Mouse (Mus musculus) neural tube, embryonic 11.5 days (tissue): ENCODE data around the gene Rasgrp3. TPM values are rescaled to one million over a fixed set of nuclear protein-coding genes. Genes with fewer than 3 reads are reported as not detected.

Experiments
- ATAC-seq: fragments of 200-750 bp; cut with Nextera tagmentation; 2 replicates; pipeline ENCODE4 v1.8.0; 2017; ENCODE audit warnings: moderate number of reproducible peaks, mild to moderate bottlenecking, moderate TSS enrichment, moderate library complexity; ENCODE audit not compliant: insufficient read depth, low FRiP score, low TSS enrichment
- DNase-seq: peaks from one replicate; pipeline ENCODE4 v3.0.0-alpha.2; 2015; ENCODE audit warnings: low spot score
- H3K27ac ChIP-seq: fragments of 300-500 bp; sonication (generic); 2 replicates; pipeline ENCODE4 v1.5.1; 2014; ENCODE audit warnings: low read depth, mild to moderate bottlenecking, low read length
- H3K27me3 ChIP-seq: fragments of 300-500 bp; sonication (generic); 2 replicates; pipeline ENCODE4 v1.6.1; 2014; ENCODE audit warnings: mild to moderate bottlenecking, low read length, mixed read lengths; ENCODE audit not compliant: control insufficient read depth, insufficient read depth
- H3K36me3 ChIP-seq: fragments of 300-500 bp; sonication (generic); 2 replicates; pipeline ENCODE4 v1.6.1; 2014; ENCODE audit warnings: mild to moderate bottlenecking, low read length, moderate library complexity, mixed read lengths; ENCODE audit not compliant: control insufficient read depth, insufficient read depth
- H3K4me1 ChIP-seq: fragments of 300-500 bp; sonication (generic); 2 replicates; pipeline ENCODE4 v1.6.1; 2014; ENCODE audit warnings: low read length, mixed read lengths; ENCODE audit not compliant: control insufficient read depth, insufficient read depth
- H3K4me2 ChIP-seq: fragments of 300-500 bp; sonication (generic); 2 replicates; pipeline ENCODE4 v1.6.1; 2014; ENCODE audit warnings: low read depth, mild to moderate bottlenecking, moderate library complexity
- H3K4me3 ChIP-seq: fragments of 300-500 bp; sonication (generic); 2 replicates; pipeline ENCODE4 v1.5.1; 2014; ENCODE audit warnings: low read depth, low read length
- H3K9ac ChIP-seq: fragments of 300-500 bp; sonication (generic); 2 replicates; pipeline ENCODE4 v1.6.1; 2014; ENCODE audit warnings: mild to moderate bottlenecking, low read length
- H3K9me3 ChIP-seq: fragments of 300-500 bp; sonication (generic); 2 replicates; pipeline ENCODE4 v1.6.1; 2016; ENCODE audit warnings: low read length; ENCODE audit not compliant: control insufficient read depth
- WGBS: fragments of 180-500 bp; shearing (Covaris S2); extraction: QIAGEN DNeasy Blood & Tissue Kit; methylation state at CpG from one replicate; pipeline ENCODE4 v1.1.7; 2014; 5-methylcytosine and 5-hydroxymethylcytosine counted together
- polyA plus RNA-seq: library from polyadenylated mRNA; unstranded; fragments of >200 nt; fragmentation: Nextera tagmentation; extraction: Ambion mirVana; gene quantifications from 2 replicates; pipeline ENCODE4 v1.2.1, GENCODE M21; 2014

Gene Rasgrp3
- polyA plus RNA-seq, 1 experiment from 2014 or later: 11.6 TPM

DNA sequence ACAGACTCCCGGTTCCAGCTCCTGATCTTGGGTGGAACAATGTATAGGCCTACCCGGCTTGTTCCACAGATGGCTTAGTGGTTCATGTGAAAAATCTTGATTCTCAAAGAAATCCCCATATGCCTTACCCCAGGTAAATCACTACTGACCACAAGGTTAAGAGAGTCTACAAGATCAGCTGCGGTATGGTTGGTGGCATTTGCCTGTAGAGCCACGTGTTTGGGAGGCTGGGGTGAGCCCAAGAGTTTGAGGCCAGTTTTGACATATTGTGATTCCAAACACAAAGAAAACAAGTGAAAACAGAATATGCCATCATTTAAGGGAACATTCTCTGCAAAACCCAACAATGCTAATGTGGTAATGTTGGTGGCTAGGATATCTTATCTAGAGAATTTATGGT lies 99.9 kb downstream of the Rasgrp3 start:
- 91% methylated on average over 4 of the region's 4 CpGs for WGBS
- H3K4me3 ChIP-seq: no peak overlapping the region
- H3K27me3 ChIP-seq: no peaks in the 10 kb centered on the region
- no peaks in the 10 kb centered on the region for H3K9me3 ChIP-seq
- no peak overlapping the region for H3K9ac ChIP-seq
- peaks cover 7% of the 10 kb centered on the region for H3K36me3 ChIP-seq
- ATAC-seq (no peak), DNase-seq (no peak)
- no peak overlapping the region for H3K4me2 ChIP-seq
- no peaks in the 10 kb centered on the region for H3K4me1 ChIP-seq
- no peak overlapping the region for H3K27ac ChIP-seq

- no peak for DNase-seq
- 54% methylated on average over 6 of the region's 6 CpGs for WGBS
Observed at GRCm38 (mm10) chr17:75536396-75537049, 100.8 kb downstream of the Rasgrp3 start.

GRCm38 (mm10) chr17:75537050-75537445 lies 101.4 kb downstream of the Rasgrp3 start:
- Histone ChIP-seq H3K27me3 (no peaks in the 10 kb centered on the region), H3K9me3 (no peaks in the 10 kb centered on the region), H3K4me2 (no peak overlapping the region), H3K36me3 (peaks cover 7% of the 10 kb centered on the region), H3K27ac (no peak overlapping the region), H3K4me3 (no peak overlapping the region), H3K9ac (no peak overlapping the region), H3K4me1 (no peaks in the 10 kb centered on the region)
- DNase-seq (no peak), ATAC-seq (no peak)
- WGBS: 87% methylated on average over 7 of the region's 7 CpGs

More at GRCm38 (mm10) chr17:75536396-75537049, 100.8 kb downstream of the Rasgrp3 start:
- no peak overlapping the region for H3K4me3 ChIP-seq
- H3K27me3 ChIP-seq: no peaks in the 10 kb centered on the region
- no peak overlapping the region for H3K9ac ChIP-seq
- no peaks in the 10 kb centered on the region for H3K4me1 ChIP-seq
- H3K9me3 ChIP-seq: no peaks in the 10 kb centered on the region
- no peak overlapping the region for H3K4me2 ChIP-seq
- ATAC-seq: no peak
- H3K27ac ChIP-seq: no peak overlapping the region
- peaks cover 7% of the 10 kb centered on the region for H3K36me3 ChIP-seq

- Histone ChIP-seq H3K4me2 (no peak overlapping the region), H3K27ac (no peak overlapping the region), H3K36me3 (peaks cover 7% of the 10 kb centered on the region), H3K27me3 (no peaks in the 10 kb centered on the region), H3K4me1 (no peaks in the 10 kb centered on the region), H3K9me3 (no peaks in the 10 kb centered on the region), H3K9ac (no peak overlapping the region), H3K4me3 (no peak overlapping the region)
- DNase-seq (no peak), ATAC-seq (no peak)
- 94% methylated on average over 12 of the region's 12 CpGs for WGBS
Observed at GRCm38 (mm10) chr17:75538431-75538830, 102.7 kb downstream of the Rasgrp3 start.

DNA sequence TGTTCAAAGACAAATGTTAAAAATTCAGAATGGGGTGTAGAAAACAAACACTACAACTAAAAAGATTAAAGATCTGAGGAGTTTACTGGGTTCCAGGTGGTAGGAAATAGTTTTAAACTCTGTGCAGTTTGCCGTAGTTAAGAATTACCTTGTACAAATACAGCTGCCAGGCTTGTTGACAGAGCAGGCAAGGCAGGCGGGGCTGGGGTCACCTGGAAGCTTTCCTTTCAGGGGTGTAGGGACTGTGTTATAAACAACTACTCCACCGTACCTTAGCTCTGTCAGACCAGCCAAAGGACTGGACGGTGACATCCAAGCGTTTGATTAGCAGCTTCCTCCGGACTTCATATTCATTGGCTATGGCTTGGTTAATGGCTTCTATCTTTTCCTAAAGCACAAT lies 103.4 kb downstream of the Rasgrp3 start:
- Histone ChIP-seq H3K36me3 (peaks cover 7% of the 10 kb centered on the region), H3K27ac (no peak overlapping the region), H3K4me2 (no peak overlapping the region), H3K4me3 (no peak overlapping the region), H3K4me1 (no peaks in the 10 kb centered on the region), H3K27me3 (no peaks in the 10 kb centered on the region), H3K9me3 (no peaks in the 10 kb centered on the region), H3K9ac (no peak overlapping the region)
- WGBS: 91% methylated on average over 6 of the region's 6 CpGs
- DNase-seq (no peak), ATAC-seq (no peak)

DNA sequence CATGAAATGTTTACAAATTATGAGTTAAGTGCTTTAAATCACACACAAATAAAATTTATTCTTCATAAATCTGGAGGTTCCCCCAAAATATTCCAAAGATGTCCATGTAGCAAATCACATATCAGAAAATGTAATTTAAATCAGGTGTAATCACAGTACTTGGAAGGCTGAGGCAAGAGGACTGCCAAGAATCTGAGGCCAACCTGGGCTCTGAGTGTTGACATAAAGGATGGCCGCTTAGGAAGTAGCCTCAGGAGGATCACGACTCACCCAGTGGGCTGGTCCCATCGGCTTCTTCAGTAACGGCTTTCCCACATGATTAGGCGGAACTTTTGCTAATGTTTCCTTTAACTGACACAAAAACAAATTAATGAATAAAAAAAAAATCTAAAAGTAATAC lies 104.1 kb downstream of the Rasgrp3 start:
- H3K4me2 ChIP-seq: no peak overlapping the region
- no peak overlapping the region for H3K4me3 ChIP-seq
- ATAC-seq (no peak), DNase-seq (no peak)
- H3K4me1 ChIP-seq: no peaks in the 10 kb centered on the region
- no peak overlapping the region for H3K9ac ChIP-seq
- 84% methylated on average over 5 of the region's 5 CpGs for WGBS
- H3K9me3 ChIP-seq: no peaks in the 10 kb centered on the region
- no peaks in the 10 kb centered on the region for H3K27me3 ChIP-seq
- peaks cover 7% of the 10 kb centered on the region for H3K36me3 ChIP-seq
- H3K27ac ChIP-seq: no peak overlapping the region

DNA sequence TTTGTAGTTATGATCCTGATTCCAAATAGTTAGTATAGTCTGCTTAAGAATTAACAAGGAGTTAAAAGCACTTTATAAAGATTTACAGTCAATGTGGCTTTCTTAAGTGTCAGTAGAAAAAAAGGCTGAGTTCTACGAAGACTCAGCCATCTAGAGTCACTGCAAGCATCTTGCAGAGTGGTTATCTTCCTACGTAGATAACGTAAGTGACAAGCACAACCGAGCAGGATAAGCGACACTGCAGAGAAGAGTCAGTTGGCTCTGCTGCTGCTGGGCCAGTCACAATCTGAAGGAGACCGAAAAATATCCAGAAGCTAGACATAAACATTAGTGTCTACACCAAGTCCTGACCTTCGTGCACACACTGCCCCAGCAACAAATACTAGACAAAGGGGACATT lies 107.7 kb downstream of the Rasgrp3 start:
- peaks cover 4% of the 10 kb centered on the region for H3K36me3 ChIP-seq
- H3K27ac ChIP-seq: no peak overlapping the region
- H3K4me1 ChIP-seq: no peaks in the 10 kb centered on the region
- WGBS: 94% methylated on average over 7 of the region's 7 CpGs
- ATAC-seq (no peak), DNase-seq (no peak)
- no peak overlapping the region for H3K9ac ChIP-seq
- H3K27me3 ChIP-seq: no peaks in the 10 kb centered on the region
- no peak overlapping the region for H3K4me3 ChIP-seq
- no peak overlapping the region for H3K4me2 ChIP-seq
- H3K9me3 ChIP-seq: no peaks in the 10 kb centered on the region

DNA sequence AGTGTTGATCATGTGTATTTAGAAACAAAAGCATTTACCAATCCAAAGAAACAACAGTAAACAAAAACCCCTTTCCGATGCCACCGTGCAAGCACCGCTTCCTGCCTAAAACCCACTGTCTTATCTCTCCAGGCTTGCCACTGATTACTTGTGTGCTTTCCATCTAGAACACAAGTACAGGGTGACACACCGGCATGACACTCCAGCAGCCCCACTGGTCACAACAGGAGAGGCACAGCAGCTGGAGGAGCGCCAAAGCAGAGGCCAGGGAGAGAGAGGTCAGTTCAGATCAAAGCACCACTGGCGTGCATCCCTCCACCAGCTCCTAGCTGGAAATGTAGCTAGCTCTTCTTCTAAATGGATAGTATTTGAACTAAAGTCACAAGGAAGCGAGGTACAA lies 108.6 kb downstream of the Rasgrp3 start:
- H3K27me3 ChIP-seq: no peaks in the 10 kb centered on the region
- 90% methylated on average over 7 of the region's 7 CpGs for WGBS
- no peak overlapping the region for H3K9ac ChIP-seq
- H3K4me2 ChIP-seq: no peak overlapping the region
- no peak overlapping the region for H3K4me3 ChIP-seq
- DNase-seq (no peak), ATAC-seq (no peak)
- H3K27ac ChIP-seq: no peak overlapping the region
- peaks cover under 1% of the 10 kb centered on the region; the same call in 1 of the 2 replicates for H3K36me3 ChIP-seq
- H3K4me1 ChIP-seq: no peaks in the 10 kb centered on the region
- no peaks in the 10 kb centered on the region for H3K9me3 ChIP-seq

GRCm38 (mm10) chr17:75550771-75551413 lies 115.2 kb downstream of the Rasgrp3 start:
- Histone ChIP-seq H3K4me2 (peak overlapping the region; percentile 69), H3K27me3 (no peaks in the 10 kb centered on the region), H3K9ac (peak overlapping the region; percentile 68), H3K4me1 (no peaks in the 10 kb centered on the region), H3K36me3 (no peaks in the 10 kb centered on the region), H3K4me3 (peak overlapping the region; percentile 78), H3K9me3 (no peaks in the 10 kb centered on the region), H3K27ac (no peak overlapping the region)
- DNase-seq (peak; percentile 20), ATAC-seq (no peak)
- 44% methylated on average over 11 of the region's 11 CpGs for WGBS
